Mouse (Mus musculus) liver, embryonic 14.5 days (tissue): ENCODE data around the gene Hoxa3.

Experiments
- CTCF ChIP-seq: IDR thresholded peaks from 2 replicates; pipeline ENCODE4 v1.5.1; 2016; ENCODE audit warnings: antibody characterized with exemption, low read depth, control low read depth
- EP300 ChIP-seq: IDR thresholded peaks from 2 replicates; pipeline ENCODE4 v1.6.1; 2016; ENCODE audit warnings: antibody characterized with exemption, low read depth

- TF ChIP-seq EP300: no peak
- TF ChIP-seq CTCF: no peak
These were observed 31.4 kb upstream of the Hoxa3 start for GRCm38 (mm10) chr6:52244471-52245039.
